Mouse (Mus musculus) limb, embryonic 12.5 days (tissue): ENCODE data around the gene Dtx2. TPM values are rescaled to one million over a fixed set of nuclear protein-coding genes. Genes with fewer than 3 reads are reported as not detected.
A peak's percentile ranks its signal among the peaks of the same experiment; 100 is the strongest.

Experiments used
- ATAC-seq: fragments of 200-750 bp; cut with Nextera tagmentation; 2 replicates; pipeline ENCODE4 v1.8.0; 2017; ENCODE audit warnings: low read depth, moderate TSS enrichment; ENCODE audit not compliant: insufficient number of reproducible peaks, insufficient read depth, low FRiP score, low TSS enrichment
- H3K27ac ChIP-seq: fragments of 300-500 bp; sonication (generic); 2 replicates; pipeline ENCODE4 v1.5.1; 2016; ENCODE audit warnings: mild to moderate bottlenecking, moderate library complexity
- H3K27me3 ChIP-seq: fragments of 300-500 bp; sonication (generic); 2 replicates; pipeline ENCODE4 v1.6.1; 2016; ENCODE audit warnings: mild to moderate bottlenecking, moderate library complexity
- H3K36me3 ChIP-seq: fragments of 300-500 bp; sonication (generic); 2 replicates; pipeline ENCODE4 v1.6.1; 2016; ENCODE audit warnings: mild to moderate bottlenecking, moderate library complexity
- H3K4me1 ChIP-seq: fragments of 300-500 bp; sonication (generic); replicated peaks from 2 replicates; pipeline ENCODE4 v1.6.1; 2016
- H3K4me2 ChIP-seq: fragments of 300-500 bp; sonication (generic); 2 replicates; pipeline ENCODE4 v1.6.1; 2016; ENCODE audit warnings: mild to moderate bottlenecking, moderate library complexity
- H3K4me3 ChIP-seq: fragments of 300-500 bp; sonication (generic); replicated peaks from 2 replicates; pipeline ENCODE4 v1.5.1; 2016; ENCODE audit warnings: mild to moderate bottlenecking
- H3K9ac ChIP-seq: fragments of 300-500 bp; sonication (generic); replicated peaks from 2 replicates; pipeline ENCODE4 v1.6.1; 2016; ENCODE audit warnings: mild to moderate bottlenecking, moderate library complexity
- H3K9me3 ChIP-seq: fragments of 300-500 bp; sonication (generic); 2 replicates; pipeline ENCODE4 v1.6.1; 2016; ENCODE audit warnings: mild to moderate bottlenecking, moderate library complexity
- WGBS: fragments of 180-500 bp; shearing (Covaris S2); methylation state at CpG from one replicate; pipeline ENCODE4 v1.1.7; 2016; 5-methylcytosine and 5-hydroxymethylcytosine counted together
- polyA plus RNA-seq: library from polyadenylated mRNA; unstranded; fragments of >200 nt; fragmentation: Nextera tagmentation; extraction: Ambion mirVana; gene quantifications from 2 replicates; pipeline ENCODE4 v1.2.1, GENCODE M21; 2016

Gene Dtx2
- polyA plus RNA-seq, 1 experiment from 2014 or later = 39.2 TPM

GRCm38 (mm10) chr5:135960909-135961635 lies 33.5 kb upstream of the Dtx2 start:
- H3K4me1 ChIP-seq = peaks cover 27% of the 10 kb centered on the region
- no peak for ATAC-seq
- peak overlapping the region; percentile 97 for H3K27ac ChIP-seq
- H3K9me3 ChIP-seq = no peaks in the 10 kb centered on the region
- no peak overlapping the region for H3K9ac ChIP-seq
- 94% methylated on average over 15 of the region's 15 CpGs for WGBS
- H3K36me3 ChIP-seq = no peaks in the 10 kb centered on the region
- no peak overlapping the region for H3K4me3 ChIP-seq
- peaks cover 9% of the 10 kb centered on the region; the same call in 1 of the 2 replicates for H3K27me3 ChIP-seq
- H3K4me2 ChIP-seq = peak overlapping the region; percentile 94

- under 1% methylated on average over 11 of the region's 11 CpGs for WGBS
- Histone ChIP-seq H3K27me3 (peaks cover 9% of the 10 kb centered on the region; the same call in 1 of the 2 replicates), H3K9me3 (no peaks in the 10 kb centered on the region), H3K4me3 (peak overlapping the region; percentile 58), H3K9ac (peak overlapping the region; percentile 40; the same call in 1 of the 2 replicates), H3K36me3 (no peaks in the 10 kb centered on the region), H3K27ac (peak overlapping the region; percentile 97), H3K4me1 (peaks cover 21% of the 10 kb centered on the region), H3K4me2 (peak overlapping the region; percentile 94)
- no peak for ATAC-seq
These were observed 32.5 kb upstream of the Dtx2 start for GRCm38 (mm10) chr5:135962125-135962491.

DNA sequence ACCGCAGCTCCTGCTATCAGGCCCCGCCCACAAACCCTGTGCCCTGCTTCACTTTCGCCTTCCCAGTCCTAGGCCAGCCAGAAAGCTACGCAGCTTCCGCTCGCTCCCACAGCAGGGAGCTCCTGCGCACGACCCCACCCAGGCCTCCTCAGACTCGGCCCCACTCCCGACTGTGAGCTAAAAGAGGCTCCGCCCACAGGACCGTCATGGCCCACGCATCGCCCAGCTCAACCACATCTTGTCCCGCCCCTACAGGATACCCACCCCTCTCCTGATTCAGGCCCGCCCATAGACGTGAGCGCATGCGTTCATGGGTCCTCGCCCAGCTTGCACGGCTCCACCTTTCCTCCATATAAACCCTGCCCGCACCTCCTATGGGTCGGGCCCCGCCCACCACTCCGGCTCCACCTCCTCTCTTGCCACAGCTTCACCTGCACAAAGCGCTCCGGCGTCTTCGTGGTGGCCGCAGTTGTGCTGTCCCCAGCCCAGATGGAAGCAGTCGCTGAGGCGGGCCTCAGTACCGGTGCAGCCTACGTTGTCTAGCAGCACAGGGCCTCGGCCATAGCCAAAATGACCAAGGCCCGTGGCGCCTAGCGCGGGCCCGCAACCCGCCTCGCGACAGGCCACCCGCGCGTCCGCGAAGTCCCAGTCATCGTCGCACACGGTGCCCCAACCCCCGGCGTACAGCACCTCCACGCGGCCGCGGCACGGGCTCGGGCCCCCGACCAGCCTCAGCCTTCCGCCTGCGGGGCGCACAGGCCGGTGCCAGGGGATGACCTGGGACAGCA lies 31.9 kb upstream of the Dtx2 start:
- Histone ChIP-seq H3K9ac (peak overlapping the region; percentile 86), H3K4me1 (peaks cover 20% of the 10 kb centered on the region), H3K36me3 (no peaks in the 10 kb centered on the region), H3K4me3 (peak overlapping the region; percentile 58), H3K9me3 (no peaks in the 10 kb centered on the region), H3K27me3 (peaks cover 9% of the 10 kb centered on the region; the same call in 1 of the 2 replicates), H3K27ac (peak overlapping the region; percentile 97), H3K4me2 (peak overlapping the region; percentile 94)
- WGBS = under 1% methylated on average over 63 of the region's 64 CpGs
- ATAC-seq = peak; percentile 98

- H3K9ac ChIP-seq = peak overlapping the region; percentile 86
- H3K36me3 ChIP-seq = no peaks in the 10 kb centered on the region
- no peak for ATAC-seq
- 5% methylated on average over 6 of the region's 6 CpGs for WGBS
- peak overlapping the region; percentile 97 for H3K27ac ChIP-seq
- H3K4me2 ChIP-seq = peak overlapping the region; percentile 94
- H3K27me3 ChIP-seq = peaks cover 9% of the 10 kb centered on the region; the same call in 1 of the 2 replicates
- peak overlapping the region; percentile 58 for H3K4me3 ChIP-seq
- no peaks in the 10 kb centered on the region for H3K9me3 ChIP-seq
- peaks cover 20% of the 10 kb centered on the region for H3K4me1 ChIP-seq
These were observed 31.3 kb upstream of the Dtx2 start for GRCm38 (mm10) chr5:135963280-135963627.

DNA sequence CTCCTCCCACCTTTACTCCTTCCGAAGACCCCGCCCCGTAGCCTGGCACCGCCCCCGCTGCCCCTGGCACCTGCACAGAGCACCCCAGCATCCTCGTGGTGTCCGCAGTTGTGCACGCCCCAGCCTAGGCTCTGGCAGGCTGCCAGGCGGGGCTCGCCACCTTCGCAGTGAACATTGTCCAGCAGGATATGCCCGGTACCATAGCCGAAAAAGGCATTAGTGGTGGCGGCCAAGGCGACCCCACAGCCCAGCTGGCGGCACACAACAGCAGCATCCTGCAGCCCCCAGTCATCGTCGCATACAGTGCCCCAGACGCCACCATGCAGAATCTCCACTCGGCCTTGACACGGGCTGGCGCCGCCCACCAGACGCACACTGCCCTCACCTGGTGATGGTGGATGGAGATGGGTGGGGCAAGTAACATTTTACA lies 29.1 kb upstream of the Dtx2 start:
- Histone ChIP-seq H3K4me3 (peak overlapping the region; percentile 28), H3K27ac (0 out of 2 replicates have a peak overlapping the region, but pooled peaks have one; percentile 4), H3K4me2 (peak overlapping the region; percentile 57), H3K4me1 (peaks cover 20% of the 10 kb centered on the region), H3K9ac (no peak overlapping the region; the same call in 1 of the 2 replicates), H3K27me3 (peaks cover 9% of the 10 kb centered on the region; the same call in 1 of the 2 replicates), H3K9me3 (no peaks in the 10 kb centered on the region), H3K36me3 (no peaks in the 10 kb centered on the region)
- 11% methylated on average over 24 of the region's 24 CpGs for WGBS
- no peak for ATAC-seq

GRCm38 (mm10) chr5:135966866-135967265 lies 27.7 kb upstream of the Dtx2 start:
- Histone ChIP-seq H3K4me2 (no peak overlapping the region), H3K4me1 (peaks cover 14% of the 10 kb centered on the region), H3K27me3 (peaks cover 9% of the 10 kb centered on the region; the same call in 1 of the 2 replicates), H3K36me3 (no peaks in the 10 kb centered on the region), H3K9ac (no peak overlapping the region), H3K9me3 (no peaks in the 10 kb centered on the region), H3K27ac (no peak overlapping the region), H3K4me3 (no peak overlapping the region)
- no peak for ATAC-seq
- 70% methylated on average over 9 of the region's 9 CpGs for WGBS

- ATAC-seq = no peak
- no peaks in the 10 kb centered on the region for H3K36me3 ChIP-seq
- H3K27ac ChIP-seq = no peak overlapping the region
- H3K9me3 ChIP-seq = no peaks in the 10 kb centered on the region
- H3K4me2 ChIP-seq = no peak overlapping the region
- H3K27me3 ChIP-seq = peaks cover 9% of the 10 kb centered on the region; the same call in 1 of the 2 replicates
- WGBS = 63% methylated on average over 1 of the region's 1 CpGs
- H3K9ac ChIP-seq = no peak overlapping the region
- H3K4me3 ChIP-seq = no peak overlapping the region
- peaks cover 7% of the 10 kb centered on the region for H3K4me1 ChIP-seq
These were observed 25.8 kb upstream of the Dtx2 start for GRCm38 (mm10) chr5:135968781-135969180.

- Histone ChIP-seq H3K9me3 (no peaks in the 10 kb centered on the region), H3K4me3 (no peak overlapping the region), H3K9ac (no peak overlapping the region), H3K27ac (no peak overlapping the region), H3K4me2 (no peak overlapping the region), H3K4me1 (peaks cover 6% of the 10 kb centered on the region), H3K36me3 (no peaks in the 10 kb centered on the region), H3K27me3 (peaks cover 8% of the 10 kb centered on the region; the same call in 1 of the 2 replicates)
- ATAC-seq = no peak
- 76% methylated on average over 6 of the region's 6 CpGs for WGBS
These were observed 24.4 kb upstream of the Dtx2 start for GRCm38 (mm10) chr5:135970247-135970646.

- no peak overlapping the region for H3K4me2 ChIP-seq
- no peaks in the 10 kb centered on the region; the same call in 1 of the 2 replicates for H3K4me1 ChIP-seq
- no peak overlapping the region for H3K4me3 ChIP-seq
- H3K27ac ChIP-seq = no peak overlapping the region
- H3K36me3 ChIP-seq = no peaks in the 10 kb centered on the region
- WGBS = 91% methylated on average over 7 of the region's 7 CpGs
- H3K9me3 ChIP-seq = no peaks in the 10 kb centered on the region
- H3K27me3 ChIP-seq = no peaks in the 10 kb centered on the region
- no peak overlapping the region for H3K9ac ChIP-seq
- ATAC-seq = no peak
These were observed 22.7 kb upstream of the Dtx2 start for GRCm38 (mm10) chr5:135971876-135972275.

DNA sequence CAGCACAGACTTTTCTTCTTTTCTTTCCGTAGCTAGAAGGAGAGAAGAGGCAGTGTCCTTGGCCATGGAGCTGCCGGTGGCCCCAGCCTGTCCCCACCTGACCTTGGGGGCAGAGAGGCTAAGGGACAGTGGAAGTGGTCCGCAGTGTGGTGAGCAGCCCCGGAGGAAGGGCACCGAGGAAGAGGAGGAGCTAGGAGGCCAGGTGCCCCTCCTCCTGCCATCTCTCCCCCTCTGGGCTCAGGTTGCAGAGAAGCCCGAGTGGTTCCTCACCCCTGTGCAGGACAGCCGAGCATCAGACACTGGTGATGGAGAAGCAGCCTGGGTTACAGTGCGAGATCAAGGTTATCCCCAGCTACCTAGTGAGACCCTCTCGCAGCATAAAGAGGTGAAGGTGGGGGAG lies 20.2 kb upstream of the Dtx2 start, which contains the start of gene Ssc4d:
Ssc4d (minus strand) TSS at position 167 of the 400 bp plus-strand sequence.
- peak within 1 kb of the TSS; percentile 46 for H3K4me2 ChIP-seq
- H3K4me3 ChIP-seq = peak within 1 kb of the TSS; percentile 30
- H3K9ac ChIP-seq = peak within 1 kb of the TSS; percentile 50; the same call in 1 of the 2 replicates
- no peak for ATAC-seq
- H3K4me1 ChIP-seq = no peaks in the 10 kb centered on the region; the same call in 1 of the 2 replicates
- H3K36me3 ChIP-seq = no peaks in the 10 kb centered on the region
- no peaks in the 10 kb centered on the region for H3K9me3 ChIP-seq
- WGBS = 9% methylated on average over 9 of the region's 9 CpGs
- H3K27me3 ChIP-seq = no peaks in the 10 kb centered on the region
- H3K27ac ChIP-seq = 0 out of 2 replicates have a peak within 1 kb of the TSS, but pooled peaks have one; percentile 35
